Mouse (Mus musculus): ENCODE measurements around the gene Cdc5l.
"Not testable (repeated sequence)": the region's sequence is repeated elsewhere in the genome, so short reads cannot be mapped to it uniquely, and the experiment has no call there.

Gene Cdc5l

GRCm38 (mm10) chr17:45434262-45434590, 689 bp upstream of the Cdc5l start:
- no peak for DNase-seq (ENCODE audit: low spot score)

DNA sequence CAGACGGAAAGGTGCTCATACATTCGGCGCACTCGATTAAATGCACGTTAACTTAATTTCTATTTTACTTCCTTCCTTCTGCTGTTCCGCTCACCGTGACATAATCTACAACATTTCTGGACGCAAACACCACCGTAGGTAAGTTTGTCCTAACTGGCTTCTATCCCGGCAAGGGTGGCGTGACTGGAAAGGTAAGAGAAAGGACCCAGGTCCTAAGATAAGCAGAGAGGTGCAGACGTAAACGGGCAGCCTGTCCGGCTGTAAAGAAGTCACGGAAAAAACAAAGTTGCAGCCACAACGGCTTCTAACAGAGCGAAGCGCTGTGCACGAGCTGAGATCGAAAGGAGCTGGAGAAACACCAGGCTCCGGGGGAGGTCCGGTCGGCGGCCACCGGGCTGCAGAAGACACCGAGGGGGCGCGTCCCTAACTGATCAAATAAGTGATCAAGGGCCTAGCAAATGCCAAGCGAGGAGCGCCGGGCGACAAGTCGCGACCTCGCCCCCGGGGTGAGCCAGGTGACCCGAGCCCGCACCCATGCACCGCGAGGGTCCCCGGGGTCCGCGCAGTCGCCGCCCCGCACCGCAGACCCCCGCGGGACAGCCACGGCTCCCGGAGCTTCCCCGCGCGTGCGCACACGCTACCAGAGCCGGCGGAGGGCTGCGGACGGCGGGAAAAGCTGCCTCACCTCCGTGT, 685 bp downstream of the Cdc5l start:
- DNase-seq (ENCODE audit: low spot score) = peak; percentile 19

GRCm38 (mm10) chr17:45432007-45432406, 1.5 kb downstream of the Cdc5l start:
- DNase-seq (ENCODE audit: low spot score) = no peak

- DNase-seq (ENCODE audit: low spot score) = no peak
Measured at GRCm38 (mm10) chr17:45417387-45417786, 16.1 kb downstream of the Cdc5l start.

DNA sequence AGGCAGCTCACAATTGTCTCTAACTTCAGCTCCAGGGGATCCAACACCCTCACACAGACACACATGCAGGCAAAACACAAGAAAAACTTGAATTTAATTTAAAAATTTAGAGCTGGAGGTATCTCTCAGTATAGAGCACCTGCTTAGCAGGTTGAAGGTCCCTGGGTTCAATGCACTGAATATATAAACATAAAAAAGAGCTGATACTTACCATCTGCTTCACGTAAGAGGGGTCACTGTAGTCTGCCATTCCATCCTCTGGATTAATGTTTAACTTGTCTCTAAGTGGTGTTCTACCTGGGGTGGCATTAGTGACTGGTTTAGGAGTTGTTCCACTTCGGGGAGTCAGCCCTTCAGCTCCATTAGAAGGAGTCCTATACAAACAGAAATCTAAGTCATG, 21.9 kb downstream of the Cdc5l start:
- DNase-seq (ENCODE audit: low spot score) = not testable (repeated sequence)

DNA sequence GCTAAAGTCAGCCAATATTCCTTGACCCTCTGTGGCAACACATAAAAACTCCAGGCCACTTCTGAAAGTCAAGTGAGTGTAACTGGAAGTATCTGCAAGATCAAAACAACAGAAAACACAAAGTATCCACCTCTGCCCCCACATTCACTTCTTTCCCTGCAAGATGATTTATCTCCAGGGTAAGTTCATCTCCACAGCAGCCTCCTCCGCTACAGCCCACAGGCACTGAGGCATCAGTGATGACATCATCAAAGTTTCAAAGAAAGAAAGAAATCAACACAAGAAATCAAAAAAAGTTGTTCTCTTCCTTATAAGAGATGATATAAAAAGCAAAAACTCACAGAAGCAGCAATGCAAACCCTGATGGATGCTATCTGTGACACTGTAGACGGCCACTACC, 24.8 kb downstream of the Cdc5l start:
- no peak for DNase-seq (ENCODE audit: low spot score)

DNA sequence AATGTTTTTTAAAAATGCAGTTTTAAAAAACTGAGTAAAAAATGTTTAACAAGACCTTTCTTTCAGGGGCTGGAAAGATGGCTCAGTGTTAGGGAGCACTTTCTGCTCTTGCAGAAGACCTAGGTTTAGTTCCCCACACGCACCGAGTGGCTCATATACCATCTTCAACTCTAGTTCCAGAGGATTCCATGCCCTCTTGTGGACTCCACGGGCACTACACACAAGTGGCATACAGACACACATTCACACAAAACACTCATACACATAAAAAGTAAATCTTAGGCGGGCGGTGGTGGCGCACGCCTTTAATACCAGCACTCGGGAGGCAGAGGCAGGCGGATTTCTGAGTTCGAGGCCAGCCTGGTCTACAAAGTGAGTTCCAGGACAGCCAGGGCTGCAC, 27.3 kb downstream of the Cdc5l start:
- no peak for DNase-seq (ENCODE audit: low spot score)

DNA sequence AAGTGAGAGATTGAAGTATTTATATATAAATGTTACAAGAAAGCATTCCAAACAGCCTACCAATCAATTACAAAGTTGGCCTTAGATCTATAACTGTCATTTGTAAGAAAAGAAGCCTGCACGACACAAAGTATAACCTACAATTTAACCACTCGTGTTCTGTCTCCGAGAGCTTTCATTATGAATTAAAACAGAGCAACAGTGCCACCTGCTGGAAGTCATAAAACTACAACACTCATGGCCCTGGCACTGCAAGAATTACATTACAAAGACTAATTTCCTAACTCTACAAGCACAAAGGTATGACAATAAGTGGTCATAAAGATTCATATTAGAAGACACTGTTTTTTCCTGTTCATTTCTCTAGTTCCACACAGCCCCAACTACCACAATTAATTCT, 30.3 kb downstream of the Cdc5l start:
- peak; percentile 57 for DNase-seq (ENCODE audit: low spot score)

GRCm38 (mm10) chr17:45402601-45403000, 30.9 kb downstream of the Cdc5l start:
- no peak for DNase-seq (ENCODE audit: low spot score)

DNA sequence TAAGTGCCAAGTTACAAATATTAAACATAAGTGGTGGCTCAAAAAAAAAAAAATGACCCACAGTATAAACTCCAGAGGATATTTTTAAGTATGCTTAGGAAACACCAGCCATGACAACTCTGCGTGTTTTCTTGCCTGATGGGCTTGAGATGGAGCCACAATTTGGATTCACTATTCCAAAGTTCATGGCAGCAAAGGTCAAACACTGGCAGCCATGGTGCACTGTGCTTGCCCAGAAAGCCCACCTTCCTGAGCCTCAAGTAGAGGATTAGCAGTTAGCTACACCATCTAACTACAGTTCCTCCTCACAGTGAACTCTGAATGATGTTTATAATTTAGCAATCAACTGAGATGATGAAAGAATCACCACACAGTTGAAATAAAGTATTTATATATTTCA, 31.4 kb downstream of the Cdc5l start:
- no peak for DNase-seq (ENCODE audit: low spot score)

DNA sequence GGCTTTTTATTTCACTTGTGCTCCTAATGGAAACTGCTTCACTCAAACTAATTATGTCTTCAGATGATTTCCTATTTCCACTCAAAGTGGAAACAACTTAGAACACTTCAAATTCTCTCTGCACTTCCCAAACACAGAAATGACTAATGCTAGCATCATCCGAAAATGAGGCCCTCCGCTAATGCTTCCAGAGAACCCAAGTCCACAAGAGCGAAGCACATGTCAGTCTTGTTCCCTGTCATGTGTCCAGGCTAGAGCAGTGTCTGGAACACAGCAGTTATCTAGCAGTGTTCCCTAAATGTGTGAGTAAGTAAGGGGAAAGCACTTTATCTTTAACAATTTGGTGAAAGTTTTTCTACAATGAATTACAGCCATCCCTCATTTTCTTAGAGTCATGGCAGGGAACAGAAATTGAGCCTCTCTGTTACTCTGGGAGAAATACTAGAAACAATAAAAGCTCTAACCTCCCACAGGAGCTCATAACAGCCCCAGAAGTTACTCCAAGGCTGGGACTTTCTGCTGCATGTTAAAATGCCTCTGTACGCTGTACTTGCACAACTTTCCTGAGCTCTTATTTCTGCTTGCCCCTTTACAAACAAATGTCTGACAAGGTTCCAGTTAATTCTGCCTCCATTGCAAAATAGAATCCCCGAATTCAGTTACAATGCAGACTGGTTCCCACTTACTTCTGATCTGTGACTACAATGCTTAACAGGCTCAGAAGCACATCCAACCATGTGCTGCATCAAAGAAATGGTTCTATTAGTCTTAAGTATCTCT, 32.2 kb downstream of the Cdc5l start:
- DNase-seq (ENCODE audit: low spot score) = no peak

DNA sequence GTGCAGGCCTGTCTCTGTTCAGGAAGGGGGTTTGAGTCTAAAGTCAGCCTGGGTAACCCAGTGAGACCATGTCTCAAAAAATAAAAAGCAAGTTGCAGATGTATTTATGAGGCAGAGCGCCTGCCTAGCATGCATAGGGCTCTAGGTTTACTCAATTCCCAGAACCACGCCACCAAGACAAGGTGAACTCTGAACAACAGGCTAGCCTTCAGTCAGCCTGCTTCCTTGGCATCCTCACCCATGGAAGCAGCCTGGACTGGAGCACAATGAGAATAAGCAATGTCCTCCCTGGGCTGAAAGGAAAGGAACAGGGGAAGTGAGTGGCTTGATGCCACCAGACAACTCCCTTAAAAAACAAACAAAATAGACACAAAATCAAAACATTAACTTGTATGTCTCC, 35.5 kb downstream of the Cdc5l start:
- no peak for DNase-seq (ENCODE audit: low spot score)

GRCm38 (mm10) chr17:45397541-45397940, 36.0 kb downstream of the Cdc5l start:
- no peak for DNase-seq (ENCODE audit: low spot score)

- no peak for DNase-seq (ENCODE audit: low spot score)
Measured at GRCm38 (mm10) chr17:45394612-45395011, 38.9 kb downstream of the Cdc5l start.

DNA sequence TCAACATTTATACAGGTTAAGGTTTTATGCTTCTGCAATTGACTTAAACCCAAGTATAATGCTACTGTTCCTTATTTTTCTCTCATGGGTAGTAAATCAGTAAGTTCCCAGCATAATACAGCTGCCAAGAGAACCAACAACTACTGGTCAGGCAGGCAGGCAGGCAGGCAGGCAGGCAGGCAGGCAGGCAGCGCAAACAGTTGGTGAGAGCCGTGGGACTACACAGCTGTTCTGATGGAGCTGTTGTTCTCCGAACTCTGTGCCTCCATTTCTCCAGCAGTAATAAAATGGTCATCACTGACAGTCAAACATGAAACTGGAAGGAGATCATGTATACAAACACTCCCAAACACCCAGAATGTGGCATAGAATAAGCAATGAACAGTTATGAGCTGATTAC, 39.8 kb downstream of the Cdc5l start:
- DNase-seq (ENCODE audit: low spot score) = no peak

DNA sequence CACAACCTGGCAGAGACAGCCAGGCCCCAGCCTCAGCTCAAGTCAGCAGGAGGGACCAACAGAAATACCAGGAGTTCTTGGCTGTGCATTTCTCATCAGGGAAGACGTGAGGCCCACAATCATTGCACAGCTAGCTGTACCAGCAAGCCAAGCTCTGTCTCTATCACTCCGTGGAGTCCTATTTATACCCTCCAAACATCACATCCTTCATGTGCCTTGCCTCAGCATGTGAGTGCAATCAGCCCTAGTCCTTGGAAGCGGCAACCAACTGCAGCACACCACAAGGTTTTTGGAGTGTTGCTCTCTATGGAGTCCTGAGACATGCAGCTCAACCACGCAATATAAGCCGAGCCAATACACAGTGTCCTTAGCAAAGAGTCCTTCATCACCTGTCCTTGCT, 43.6 kb downstream of the Cdc5l start:
- DNase-seq (ENCODE audit: low spot score) = no peak

DNA sequence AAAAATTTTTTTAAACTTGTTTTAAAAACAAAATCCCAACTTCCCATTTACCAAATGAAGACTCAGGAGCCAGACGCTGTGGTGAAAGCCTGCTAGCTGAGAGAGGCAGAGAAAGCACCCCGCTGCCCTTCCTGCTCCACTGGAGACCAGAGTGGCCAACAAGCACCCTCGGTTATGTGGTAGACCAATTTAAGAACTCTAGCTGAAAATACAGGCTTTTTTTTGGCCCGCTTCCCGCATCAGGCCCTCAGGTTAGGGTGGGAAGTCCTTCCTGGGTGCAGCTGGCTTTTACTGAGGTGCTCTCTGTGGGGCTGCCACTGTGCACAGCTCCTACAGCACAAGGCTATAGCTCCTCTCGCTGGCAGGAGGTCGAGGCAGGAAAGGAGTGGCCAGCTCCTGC, 46.6 kb downstream of the Cdc5l start:
- DNase-seq (ENCODE audit: low spot score) = no peak

DNA sequence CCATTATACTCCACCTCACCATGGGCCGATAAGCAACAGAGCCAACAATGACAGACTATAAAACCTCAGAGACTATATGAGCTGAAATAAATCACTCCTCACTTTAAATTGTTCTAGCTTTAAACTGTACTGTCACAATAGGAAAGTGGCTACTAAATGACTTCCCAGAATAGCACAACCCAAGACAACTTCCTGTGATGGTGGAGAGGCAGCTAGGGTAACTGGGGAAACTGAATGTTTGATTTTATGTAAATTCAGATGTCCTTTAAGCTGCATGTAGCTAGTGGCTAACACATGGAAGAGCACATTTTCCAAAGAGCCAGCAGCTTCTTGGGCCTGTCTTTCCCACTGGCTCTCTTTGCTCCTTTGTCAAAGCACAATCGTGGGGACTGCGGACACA, 50.2 kb downstream of the Cdc5l start:
- no peak for DNase-seq (ENCODE audit: low spot score)

- no peak for DNase-seq (ENCODE audit: low spot score)
Measured at GRCm38 (mm10) chr17:45379271-45379784, 54.2 kb downstream of the Cdc5l start.

GRCm38 (mm10) chr17:45377323-45377722, 56.2 kb downstream of the Cdc5l start:
- no peak for DNase-seq (ENCODE audit: low spot score)

GRCm38 (mm10) chr17:45373987-45374608, 59.4 kb downstream of the Cdc5l start:
- peak; percentile 80 for DNase-seq (ENCODE audit: low spot score)

DNA sequence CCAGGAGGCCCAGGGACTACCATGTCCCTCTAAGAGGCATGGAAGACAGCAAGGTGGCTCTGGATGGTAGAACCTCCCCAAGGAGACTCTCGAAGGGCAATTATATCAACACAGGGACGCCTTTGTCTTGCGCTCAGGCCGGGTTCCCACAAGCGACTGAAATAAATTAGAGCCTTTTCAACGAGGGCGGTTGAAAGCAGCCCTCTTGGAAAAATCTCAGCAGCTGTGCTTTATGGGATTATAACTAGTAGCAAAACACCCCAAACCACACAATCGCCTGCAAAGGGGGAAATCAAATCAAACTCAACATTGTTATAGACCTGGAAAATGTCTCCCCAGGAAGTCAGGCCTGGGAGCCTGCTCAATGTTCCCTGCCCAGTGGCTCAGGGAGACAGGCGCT, 62.5 kb downstream of the Cdc5l start:
- no peak for DNase-seq (ENCODE audit: low spot score)

GRCm38 (mm10) chr17:45370535-45370934, 63.0 kb downstream of the Cdc5l start:
- no peak for DNase-seq (ENCODE audit: low spot score)

Measured in layer of hippocampus, adult 11-12 months (tissue).